Mouse (Mus musculus): ENCODE measurements around the gene Mta1.

Gene Mta1

GRCm38 (mm10) chr12:113133260-113133659 is 35.2 kb downstream of the Mta1 start:
- TF ChIP-seq POU5F1 (IDR thresholded peaks at IDR 0.05; ENCODE audit: borderline replicate concordance, low read length) = no peak
- no peaks in the 10 kb centered on the region for H3K27me3 ChIP-seq (ENCODE audit: insufficient read depth, low read length)
- no peaks in the 10 kb centered on the region for H3K9me3 ChIP-seq (ENCODE audit: low read length)
- H3K4me1 ChIP-seq (replicated peaks; ENCODE audit: low read depth, low read length) = peaks cover 39% of the 10 kb centered on the region
- peaks cover 100% of the 10 kb centered on the region for H3K36me3 ChIP-seq (ENCODE audit: insufficient read depth, low read length)
- H3K4me3 ChIP-seq (replicated peaks; ENCODE audit: low read length) = no peak overlapping the region

DNA sequence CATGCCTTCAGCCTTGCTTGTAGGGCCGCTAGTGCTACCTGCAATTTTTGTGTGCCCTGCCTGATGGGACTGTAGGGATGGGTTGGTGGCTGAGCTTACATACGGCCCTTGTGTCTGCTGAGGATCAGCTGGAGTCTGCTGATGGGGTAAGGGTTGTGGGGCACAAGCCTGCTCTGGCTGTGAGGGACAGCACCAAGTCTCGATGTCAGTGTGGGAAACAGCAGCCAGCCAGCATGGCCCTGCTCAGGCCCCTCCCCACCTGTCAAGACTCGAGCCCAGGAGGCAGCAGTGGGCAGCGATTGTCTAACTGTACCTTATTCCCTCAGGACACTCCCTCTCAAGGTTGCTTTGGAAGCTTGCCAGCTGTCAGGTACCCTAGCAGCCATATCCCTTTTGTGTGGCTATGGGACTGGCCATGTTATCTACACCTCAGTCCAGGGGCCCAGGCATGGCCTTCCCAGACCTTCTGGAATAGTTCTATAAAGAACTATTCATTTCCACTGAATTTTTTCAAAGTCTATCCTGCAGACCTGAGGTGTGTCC is 35.9 kb downstream of the Mta1 start:
- Histone ChIP-seq H3K4me3 (replicated peaks; ENCODE audit: low read length) (no peak overlapping the region), H3K4me1 (replicated peaks; ENCODE audit: low read depth, low read length) (peaks cover 45% of the 10 kb centered on the region), H3K36me3 (ENCODE audit: insufficient read depth, low read length) (peaks cover 100% of the 10 kb centered on the region), H3K27me3 (ENCODE audit: insufficient read depth, low read length) (no peaks in the 10 kb centered on the region), H3K9me3 (ENCODE audit: low read length) (no peaks in the 10 kb centered on the region)
- TF ChIP-seq POU5F1 (IDR thresholded peaks at IDR 0.05; ENCODE audit: borderline replicate concordance, low read length) (no peak), CTCF (conservative IDR thresholded peaks at IDR 0.05; ENCODE audit: low read length) (no peak), NANOG (IDR thresholded peaks at IDR 0.05; ENCODE audit: borderline replicate concordance, low read length) (no peak)

GRCm38 (mm10) chr12:113134502-113134901 is 36.4 kb downstream of the Mta1 start:
- Histone ChIP-seq H3K36me3 (ENCODE audit: insufficient read depth, low read length) (peaks cover 97% of the 10 kb centered on the region), H3K4me1 (replicated peaks; ENCODE audit: low read depth, low read length) (peaks cover 51% of the 10 kb centered on the region), H3K4me3 (replicated peaks; ENCODE audit: low read length) (no peak overlapping the region), H3K27me3 (ENCODE audit: insufficient read depth, low read length) (no peaks in the 10 kb centered on the region), H3K9me3 (ENCODE audit: low read length) (no peaks in the 10 kb centered on the region)
- TF ChIP-seq POU5F1 (IDR thresholded peaks at IDR 0.05; ENCODE audit: borderline replicate concordance, low read length) (no peak), NANOG (IDR thresholded peaks at IDR 0.05; ENCODE audit: borderline replicate concordance, low read length) (no peak), CTCF (conservative IDR thresholded peaks at IDR 0.05; ENCODE audit: low read length) (no peak)

DNA sequence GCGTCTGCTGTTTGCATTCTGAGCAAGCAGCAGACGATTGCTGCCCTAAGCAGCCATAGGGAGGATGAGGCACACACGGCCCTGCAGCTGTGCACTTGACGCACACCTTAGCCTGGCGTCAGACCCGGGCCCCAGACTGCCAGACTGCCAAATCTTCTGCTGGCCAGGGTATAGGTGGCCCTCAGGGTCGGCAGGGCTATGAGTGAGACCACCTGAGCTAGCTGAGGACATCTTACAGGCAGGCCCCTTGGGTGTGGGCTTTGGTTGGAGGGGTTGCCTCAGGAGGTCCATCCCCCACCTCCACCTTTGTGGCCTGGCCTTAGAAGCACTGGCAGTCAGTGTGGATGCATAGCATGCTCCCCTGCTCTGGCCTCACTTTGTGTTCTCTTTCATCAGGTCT is 37.3 kb downstream of the Mta1 start:
- peaks cover 88% of the 10 kb centered on the region for H3K36me3 ChIP-seq (ENCODE audit: insufficient read depth, low read length)
- H3K4me3 ChIP-seq (replicated peaks; ENCODE audit: low read length) = no peak overlapping the region
- no peak for TF ChIP-seq CTCF (conservative IDR thresholded peaks at IDR 0.05; ENCODE audit: low read length)
- TF ChIP-seq POU5F1 (IDR thresholded peaks at IDR 0.05; ENCODE audit: borderline replicate concordance, low read length) = no peak
- TF ChIP-seq NANOG (IDR thresholded peaks at IDR 0.05; ENCODE audit: borderline replicate concordance, low read length) = no peak
- no peaks in the 10 kb centered on the region for H3K9me3 ChIP-seq (ENCODE audit: low read length)
- H3K4me1 ChIP-seq (replicated peaks; ENCODE audit: low read depth, low read length) = peaks cover 54% of the 10 kb centered on the region
- peaks cover under 1% of the 10 kb centered on the region; the same call in 1 of the 2 replicates for H3K27me3 ChIP-seq (ENCODE audit: insufficient read depth, low read length)

- peaks cover 76% of the 10 kb centered on the region for H3K36me3 ChIP-seq (ENCODE audit: insufficient read depth, low read length)
- no peak for TF ChIP-seq CTCF (conservative IDR thresholded peaks at IDR 0.05; ENCODE audit: low read length)
- no peak for TF ChIP-seq NANOG (IDR thresholded peaks at IDR 0.05; ENCODE audit: borderline replicate concordance, low read length)
- TF ChIP-seq POU5F1 (IDR thresholded peaks at IDR 0.05; ENCODE audit: borderline replicate concordance, low read length) = no peak
- peaks cover 12% of the 10 kb centered on the region for H3K27me3 ChIP-seq (ENCODE audit: insufficient read depth, low read length)
Observed at GRCm38 (mm10) chr12:113136492-113137020, 38.5 kb downstream of the Mta1 start.

DNA sequence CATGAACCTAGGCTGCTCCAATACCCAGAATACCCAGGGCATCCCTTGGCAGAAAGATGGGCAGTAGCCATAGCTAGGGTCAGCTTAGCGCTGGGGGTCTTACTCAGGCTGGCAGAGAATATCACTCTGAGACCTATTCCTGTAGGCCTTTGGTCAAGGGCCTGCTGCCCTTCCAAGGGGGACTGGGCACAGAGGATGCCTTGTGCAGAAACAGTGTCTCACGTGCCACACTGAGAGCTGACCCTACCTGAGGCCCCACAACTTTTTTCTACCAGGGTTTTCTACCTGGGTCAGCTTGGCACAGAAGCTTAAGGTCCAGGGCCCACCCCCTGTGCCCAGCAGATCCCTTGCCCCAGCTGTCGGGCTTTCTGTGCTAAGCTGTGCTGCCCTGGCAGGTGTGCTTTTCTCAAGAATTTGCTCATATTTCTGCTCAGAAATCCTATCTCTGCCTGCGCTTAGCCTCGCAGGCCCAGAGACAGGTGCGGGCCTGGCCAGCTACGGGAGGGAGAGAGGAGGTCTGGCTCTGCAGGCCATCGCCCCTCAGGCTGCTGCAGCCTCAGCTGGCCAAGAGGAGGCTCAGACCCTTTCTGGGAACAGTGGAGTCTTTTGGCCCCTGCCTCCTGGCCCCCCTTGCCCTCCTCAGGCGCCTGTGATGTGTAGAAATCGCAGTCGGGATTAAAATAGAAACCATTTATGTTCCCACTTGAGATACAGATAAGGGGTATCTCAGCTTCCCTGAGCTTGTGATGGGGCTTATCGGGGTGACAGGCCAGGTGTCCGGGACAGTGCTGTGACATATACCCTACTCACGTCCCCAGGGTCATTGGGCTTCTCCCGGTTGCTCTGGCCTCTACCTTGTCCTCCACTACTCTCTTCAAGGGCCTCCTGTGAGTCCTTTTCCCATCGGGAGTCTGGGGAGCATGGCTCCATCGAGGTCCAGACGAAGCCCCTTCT is 39.5 kb downstream of the Mta1 start:
- Histone ChIP-seq H3K36me3 (ENCODE audit: insufficient read depth, low read length) (peaks cover 71% of the 10 kb centered on the region), H3K4me3 (replicated peaks; ENCODE audit: low read length) (no peak overlapping the region), H3K27me3 (ENCODE audit: insufficient read depth, low read length) (peaks cover 21% of the 10 kb centered on the region), H3K4me1 (replicated peaks; ENCODE audit: low read depth, low read length) (peaks cover 67% of the 10 kb centered on the region), H3K9me3 (ENCODE audit: low read length) (no peaks in the 10 kb centered on the region)
- TF ChIP-seq NANOG (IDR thresholded peaks at IDR 0.05; ENCODE audit: borderline replicate concordance, low read length) = no peak

More at GRCm38 (mm10) chr12:113136492-113137020, 38.5 kb downstream of the Mta1 start:
- H3K9me3 ChIP-seq (ENCODE audit: low read length) = no peaks in the 10 kb centered on the region
- peak overlapping the region; percentile 39 for H3K4me3 ChIP-seq (replicated peaks; ENCODE audit: low read length)
- peaks cover 64% of the 10 kb centered on the region for H3K4me1 ChIP-seq (replicated peaks; ENCODE audit: low read depth, low read length)

- Histone ChIP-seq H3K4me1 (replicated peaks; ENCODE audit: low read depth, low read length) (peaks cover 67% of the 10 kb centered on the region), H3K27me3 (ENCODE audit: insufficient read depth, low read length) (peaks cover 24% of the 10 kb centered on the region), H3K36me3 (ENCODE audit: insufficient read depth, low read length) (peaks cover 65% of the 10 kb centered on the region), H3K9me3 (ENCODE audit: low read length) (no peaks in the 10 kb centered on the region), H3K4me3 (replicated peaks; ENCODE audit: low read length) (no peak overlapping the region)
- TF ChIP-seq CTCF (conservative IDR thresholded peaks at IDR 0.05; ENCODE audit: low read length) = no peak
- TF ChIP-seq NANOG (IDR thresholded peaks at IDR 0.05; ENCODE audit: borderline replicate concordance, low read length) = no peak
- TF ChIP-seq POU5F1 (IDR thresholded peaks at IDR 0.05; ENCODE audit: borderline replicate concordance, low read length) = no peak
Observed at GRCm38 (mm10) chr12:113138291-113138690, 40.2 kb downstream of the Mta1 start.

DNA sequence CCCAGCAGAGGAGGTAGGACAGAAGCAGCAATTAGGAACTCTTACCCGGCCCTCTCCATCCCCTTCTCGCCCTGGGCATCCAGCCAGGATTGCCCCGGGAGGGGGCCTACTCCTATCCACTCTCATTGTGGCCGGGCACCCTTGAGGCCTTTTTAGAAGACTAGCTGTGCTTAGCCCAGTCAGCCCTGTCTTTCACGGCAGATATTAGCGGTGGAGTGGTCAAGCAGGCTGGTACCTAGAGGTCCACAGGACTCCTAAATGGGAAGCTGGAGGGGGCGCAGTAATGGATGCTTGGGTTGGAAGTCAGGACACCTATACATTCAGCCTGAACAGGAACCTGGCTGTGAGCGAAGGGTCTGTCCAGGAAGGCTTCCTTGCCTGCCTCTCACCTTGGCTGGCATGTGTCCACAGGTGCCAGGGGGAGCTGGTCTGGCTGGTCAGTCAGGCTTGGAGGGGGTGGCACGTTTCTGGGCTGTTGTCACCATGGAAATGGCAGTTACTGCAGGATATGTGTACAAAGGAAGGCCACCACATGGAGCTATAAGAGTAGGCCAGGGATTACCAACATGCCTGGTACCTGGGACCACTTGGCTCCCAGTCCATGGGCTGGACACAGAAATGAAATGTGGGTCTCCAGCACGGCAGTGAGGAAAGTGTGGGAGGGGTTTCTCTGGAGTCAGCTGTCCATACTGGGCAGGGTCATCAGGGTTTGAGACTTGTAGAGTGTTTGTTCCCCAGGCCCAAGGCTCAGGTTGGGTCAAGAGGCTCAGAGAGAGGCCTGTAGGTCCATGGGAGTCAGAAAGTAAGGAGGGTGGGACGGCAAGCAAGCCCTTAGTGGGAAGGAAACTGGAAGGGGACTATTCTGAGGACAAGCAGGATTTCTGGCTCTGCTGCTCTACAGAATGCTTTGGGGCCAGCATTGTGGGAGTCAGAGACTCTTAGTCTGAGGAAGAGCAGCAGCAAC is 41.1 kb downstream of the Mta1 start:
- Histone ChIP-seq H3K36me3 (ENCODE audit: insufficient read depth, low read length) (peaks cover 65% of the 10 kb centered on the region), H3K9me3 (ENCODE audit: low read length) (no peaks in the 10 kb centered on the region), H3K4me1 (replicated peaks; ENCODE audit: low read depth, low read length) (peaks cover 75% of the 10 kb centered on the region), H3K4me3 (replicated peaks; ENCODE audit: low read length) (peak overlapping the region; percentile 90), H3K27me3 (ENCODE audit: insufficient read depth, low read length) (peaks cover 24% of the 10 kb centered on the region)
- TF ChIP-seq CTCF (conservative IDR thresholded peaks at IDR 0.05; ENCODE audit: low read length) (no peak), NANOG (IDR thresholded peaks at IDR 0.05; ENCODE audit: borderline replicate concordance, low read length) (no peak), POU5F1 (IDR thresholded peaks at IDR 0.05; ENCODE audit: borderline replicate concordance, low read length) (no peak)
